8 mouse cellular contexts compared by ENCODE assay signal in the genomic region with DNA sequence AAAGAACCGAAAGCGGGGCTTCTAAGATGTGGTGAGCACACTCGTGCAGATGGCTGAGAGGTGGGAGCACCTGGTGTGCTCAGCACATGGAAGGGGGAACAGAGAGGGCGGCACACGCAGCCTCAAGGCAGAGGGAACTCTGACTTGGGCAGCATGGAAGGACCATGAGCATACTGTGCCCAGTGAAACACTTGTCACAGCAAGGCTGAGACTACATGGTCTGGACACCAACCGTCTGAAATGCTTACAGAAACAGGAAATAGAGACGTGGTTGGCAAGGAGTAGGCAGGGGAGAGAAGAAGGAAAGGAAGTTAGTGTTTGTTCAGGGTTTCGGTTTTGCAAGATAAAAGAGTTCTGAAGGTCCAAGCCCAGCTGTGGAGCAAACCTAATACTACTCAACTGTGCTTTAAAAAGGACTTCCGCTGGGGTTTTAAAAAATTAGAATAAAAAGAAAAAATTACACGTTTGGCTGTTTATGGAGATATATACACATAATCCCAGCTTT. TPM values are rescaled to one million over a fixed set of nuclear protein-coding genes. Genes with fewer than 3 reads are reported as not detected.
A peak's percentile ranks its signal among the peaks of the same experiment; 100 is the strongest.
DNase-seq lines count a peak whose midpoint lies in the region; ATAC-seq and TF ChIP-seq lines count a peak whose summit lies in the region.

No protein-coding gene starts in this region.

- no peak for ATAC-seq in embryonic facial prominence, embryonic 14.5 days (ENCODE audit: low read depth)
- ATAC-seq in limb, embryonic 14.5 days (ENCODE audit: low FRiP score, low read depth) = no peak

- TF ChIP-seq CTCF in small intestine, adult 2 months (IDR thresholded peaks at IDR 0.05; ENCODE audit: extremely low read depth, insufficient read length, insufficient replicate concordance, low read depth, low read length) = no peak

- H3K9ac ChIP-seq in embryonic facial prominence, embryonic 14.5 days (ENCODE audit: low read depth, low read length) = no peak overlapping the region
- no peak overlapping the region for H3K9ac ChIP-seq in limb, embryonic 14.5 days (ENCODE audit: low read depth, low read length, severe bottlenecking)

- no peak overlapping the region for H3K4me2 ChIP-seq in embryonic facial prominence, embryonic 14.5 days (ENCODE audit: low read depth, low read length)
- H3K4me2 ChIP-seq in limb, embryonic 14.5 days (replicated peaks; ENCODE audit: low read depth, low read length, severe bottlenecking) = no peak overlapping the region

- 57% methylated on average over 10 of the region's 10 CpGs for WGBS in embryonic facial prominence, embryonic 14.5 days
- WGBS in limb, embryonic 14.5 days = 52% methylated on average over 10 of the region's 10 CpGs
- 48% methylated on average over 10 of the region's 10 CpGs for WGBS in small intestine, adult 2 months

- peak overlapping the region; percentile 85 for H3K27ac ChIP-seq in embryonic facial prominence, embryonic 14.5 days (replicated peaks; ENCODE audit: low read depth, low read length)
- H3K27ac ChIP-seq in limb, embryonic 14.5 days (replicated peaks; ENCODE audit: low read depth, low read length) = peak overlapping the region; percentile 52
- H3K27ac ChIP-seq in small intestine, adult 2 months (ENCODE audit: insufficient read depth, low read depth, low read length) = peak overlapping the region; percentile 94

- H3K27me3 ChIP-seq in embryonic facial prominence, embryonic 14.5 days (replicated peaks; ENCODE audit: control insufficient read depth, insufficient read depth, low read length) = no peaks in the 10 kb centered on the region
- H3K27me3 ChIP-seq in limb, embryonic 14.5 days (ENCODE audit: control insufficient read depth, insufficient read depth, low read length) = no peaks in the 10 kb centered on the region
- H3K27me3 ChIP-seq in small intestine, adult 2 months (ENCODE audit: control insufficient read depth, insufficient read depth, low read length) = no peaks in the 10 kb centered on the region

- no peaks in the 10 kb centered on the region for H3K9me3 ChIP-seq in embryonic facial prominence, embryonic 14.5 days (ENCODE audit: control insufficient read depth, low read length)
- H3K9me3 ChIP-seq in limb, embryonic 14.5 days (ENCODE audit: control insufficient read depth, low read length) = no peaks in the 10 kb centered on the region

- peaks cover 39% of the 10 kb centered on the region for H3K4me1 ChIP-seq in embryonic facial prominence, embryonic 14.5 days (ENCODE audit: control insufficient read depth, insufficient read depth, low read length)
- peaks cover 44% of the 10 kb centered on the region for H3K4me1 ChIP-seq in limb, embryonic 14.5 days (ENCODE audit: control insufficient read depth, insufficient read depth, low read length)
- H3K4me1 ChIP-seq in small intestine, adult 2 months (ENCODE audit: control insufficient read depth, insufficient read depth, insufficient read length, low read length) = peaks cover 24% of the 10 kb centered on the region

- no peak for TF ChIP-seq POLR2A in limb, embryonic 14.5 days (IDR thresholded peaks at IDR 0.05; ENCODE audit: borderline replicate concordance, extremely low read depth, insufficient read depth, insufficient read length)
- no peak for TF ChIP-seq POLR2A in small intestine, adult 2 months (IDR thresholded peaks at IDR 0.05; ENCODE audit: low read depth, low read length)

- H3K36me3 ChIP-seq in embryonic facial prominence, embryonic 14.5 days (ENCODE audit: control insufficient read depth, insufficient read depth, low read length) = no peaks in the 10 kb centered on the region
- H3K36me3 ChIP-seq in limb, embryonic 14.5 days (ENCODE audit: control insufficient read depth, insufficient read depth, low read length) = no peaks in the 10 kb centered on the region
- H3K36me3 ChIP-seq in small intestine, adult 2 months (ENCODE audit: control insufficient read depth, insufficient read depth, low read length) = peaks cover 6% of the 10 kb centered on the region; the same call in 1 of the 2 replicates

- no peak overlapping the region for H3K4me3 ChIP-seq in embryonic facial prominence, embryonic 14.5 days (ENCODE audit: low read depth, low read length)
- H3K4me3 ChIP-seq in limb, embryonic 14.5 days (replicated peaks; ENCODE audit: low read length) = no peak overlapping the region
- no peak overlapping the region for H3K4me3 ChIP-seq in small intestine, adult 2 months (ENCODE audit: low read depth, low read length)

- DNase-seq in layer of hippocampus, adult 9-11 months = peak; percentile 75
- DNase-seq in layer of hippocampus, postnatal 10 days (ENCODE audit: low spot score in 2 of 2) = no peak
- no peak for DNase-seq in embryonic facial prominence, embryonic 14.5 days (ENCODE audit: low spot score)
- DNase-seq in limb, embryonic 14.5 days (ENCODE audit: low spot score) = no peak
- DNase-seq in adrenal gland, postnatal 25 days = no peak
- no peak for DNase-seq in adrenal gland, adult 2 months
- no peak for DNase-seq in gastrocnemius, postnatal 10 days

RNA-seq across cellular contexts. Expression of a gene that starts 29.4 kb away (rescaled TPM):
- under 1 TPM in 1 of 2 experiments, not detected in 1; 0.18 TPM for total RNA-seq in layer of hippocampus, postnatal 10 days (2021)
- polyA plus RNA-seq in embryonic facial prominence, embryonic 14.5 days (2014; fragmentation: Nextera tagmentation; extraction: Ambion mirVana) = 0.97 and 1.3 TPM in 2 replicates
- 1.2 and 2.1 TPM in 2 replicates for polyA plus RNA-seq in limb, embryonic 14.5 days (2012; rRNA removed)
- polyA plus RNA-seq in limb, embryonic 14.5 days (2014; fragmentation: Nextera tagmentation; extraction: Ambion mirVana) = 0.44 and 0.78 TPM in 2 replicates
- polyA plus RNA-seq in small intestine, adult 2 months (2012; rRNA removed) = 0.47 and 0.70 TPM in 2 replicates
- total RNA-seq in adrenal gland, postnatal 25 days (2021) = 4.0 and 4.9 TPM in 2 replicates
- total RNA-seq in adrenal gland, adult 2 months (2021) = 1 to 10 TPM; 3.7 to 7.1 TPM
- 1.4 and 1.8 TPM in 2 replicates for polyA plus RNA-seq in adrenal gland, adult 2 months (2012; rRNA removed)
- 10 to 100 TPM; 31.2 to 32.2 TPM for total RNA-seq in gastrocnemius, postnatal 10 days (2021)

RNA-seq across cellular contexts. Expression of a gene that starts 45.9 kb away (rescaled TPM):
- total RNA-seq in layer of hippocampus, postnatal 10 days (2021) = 10 to 100 TPM; 25.9 to 26.8 TPM
- polyA plus RNA-seq in embryonic facial prominence, embryonic 14.5 days (2014; fragmentation: Nextera tagmentation; extraction: Ambion mirVana) = 22.6 and 23.5 TPM in 2 replicates
- 12.5 and 13.1 TPM in 2 replicates for polyA plus RNA-seq in limb, embryonic 14.5 days (2012; rRNA removed)
- 21.4 and 22.9 TPM in 2 replicates for polyA plus RNA-seq in limb, embryonic 14.5 days (2014; fragmentation: Nextera tagmentation; extraction: Ambion mirVana)
- polyA plus RNA-seq in small intestine, adult 2 months (2012; rRNA removed) = 6.2 and 6.4 TPM in 2 replicates
- total RNA-seq in adrenal gland, postnatal 25 days (2021) = 37.1 and 38.0 TPM in 2 replicates
- total RNA-seq in adrenal gland, adult 2 months (2021) = 10 to 100 TPM; 41.4 to 44.4 TPM
- 20.0 and 28.9 TPM in 2 replicates for polyA plus RNA-seq in adrenal gland, adult 2 months (2012; rRNA removed)
- total RNA-seq in gastrocnemius, postnatal 10 days (2021) = 10 to 100 TPM; 24.5 to 26.4 TPM
